ENCODE assay signal across 8 mouse cellular contexts in the genomic region with DNA sequence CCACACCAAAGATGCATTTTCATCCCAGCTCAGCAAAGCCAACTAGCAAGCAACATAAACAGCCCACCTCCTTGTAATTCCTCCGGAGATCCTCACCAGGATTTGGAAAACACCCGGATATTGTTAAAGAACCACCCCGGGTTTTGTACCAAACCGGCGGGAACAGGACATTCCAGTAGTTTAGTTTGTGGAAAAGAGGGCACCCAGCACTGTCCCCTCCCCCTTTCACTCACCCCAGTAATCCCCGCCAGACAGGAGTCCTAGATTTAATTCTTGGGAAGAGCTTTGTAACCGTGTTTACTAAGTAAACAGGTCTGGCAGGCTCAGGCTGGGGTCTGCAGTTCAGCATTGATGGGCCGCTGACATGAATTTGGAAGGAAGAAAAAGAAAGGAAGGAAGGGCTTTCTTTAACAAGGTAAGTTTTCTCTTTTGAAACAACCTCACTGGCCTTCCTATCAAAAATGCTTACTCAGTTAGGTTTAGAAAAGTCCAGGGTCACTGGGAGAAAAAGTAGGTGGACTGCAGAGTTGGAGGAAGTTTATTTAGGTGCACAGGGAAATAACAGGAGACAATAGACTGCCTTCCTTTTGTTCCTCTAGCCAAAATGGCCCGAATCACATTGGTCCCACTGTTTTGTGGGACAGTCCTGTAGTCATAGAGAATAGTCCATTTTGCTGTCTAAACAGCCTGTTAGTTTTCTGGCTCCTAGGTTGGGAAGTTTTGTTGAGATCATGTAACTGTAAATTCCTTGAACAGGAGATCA. TPM values are rescaled to one million over a fixed set of nuclear protein-coding genes. Genes with fewer than 3 reads are reported as not detected.
A peak's percentile ranks its signal among the peaks of the same experiment; 100 is the strongest.
DNase-seq lines count a peak whose midpoint lies in the region; ATAC-seq lines count a peak whose summit lies in the region.
"Had no signal": no experiment of that assay in that cellular context is flagged by ENCODE, and none has a peak within 500 bp of the region (broad histone marks: within the 10 kb centered on the region; RNA-seq: fewer than 3 reads in every experiment).

Hsf3 (minus strand) TSS at position 94 of the 763 bp plus-strand sequence.

- no peaks in the 10 kb centered on the region for H3K9me3 ChIP-seq in embryonic facial prominence, embryonic 12.5 days
- H3K9me3 ChIP-seq in limb, embryonic 10.5 days (replicated peaks): no peaks in the 10 kb centered on the region
- H3K9me3 ChIP-seq in midbrain, embryonic 13.5 days: no peaks in the 10 kb centered on the region

- no peaks in the 10 kb centered on the region for H3K27me3 ChIP-seq in embryonic facial prominence, embryonic 12.5 days
- 0 out of 2 replicates have a peak, but pooled peaks cover 7% of the 10 kb centered on the region for H3K27me3 ChIP-seq in limb, embryonic 10.5 days (ENCODE audit: low read depth, poor library complexity, severe bottlenecking)
- H3K27me3 ChIP-seq in midbrain, embryonic 13.5 days: no peaks in the 10 kb centered on the region

- H3K4me2 ChIP-seq in embryonic facial prominence, embryonic 12.5 days (replicated peaks): peak within 1 kb of the TSS; percentile 24
- H3K4me2 ChIP-seq in midbrain, embryonic 13.5 days (replicated peaks): peak within 1 kb of the TSS; percentile 38

- H3K4me1 ChIP-seq in embryonic facial prominence, embryonic 12.5 days: no peaks in the 10 kb centered on the region
- H3K4me1 ChIP-seq in limb, embryonic 10.5 days: no peaks in the 10 kb centered on the region
- no peaks in the 10 kb centered on the region for H3K4me1 ChIP-seq in midbrain, embryonic 13.5 days (replicated peaks)

- H3K9ac ChIP-seq in embryonic facial prominence, embryonic 12.5 days: peak within 1 kb of the TSS; percentile 25; the same call in 1 of the 2 replicates
- no peak within 1 kb of the TSS for H3K9ac ChIP-seq in midbrain, embryonic 13.5 days (replicated peaks)

- no peaks in the 10 kb centered on the region for H3K36me3 ChIP-seq in embryonic facial prominence, embryonic 12.5 days
- no peaks in the 10 kb centered on the region for H3K36me3 ChIP-seq in limb, embryonic 10.5 days
- no peaks in the 10 kb centered on the region for H3K36me3 ChIP-seq in midbrain, embryonic 13.5 days

- no peak within 1 kb of the TSS for H3K27ac ChIP-seq in embryonic facial prominence, embryonic 12.5 days
- peak within 1 kb of the TSS; percentile 83 for H3K27ac ChIP-seq in limb, embryonic 10.5 days
- no peak within 1 kb of the TSS for H3K27ac ChIP-seq in midbrain, embryonic 13.5 days

- DNase-seq in adrenal gland, postnatal 25 days: peak; percentile 0
- DNase-seq in heart, postnatal 4 days: peak; percentile 34
- peak; percentile 36 for DNase-seq in limb, embryonic 10.5 days (ENCODE audit: low spot score)
- DNase-seq in cerebellum, adult 11 months: no peak

- no peak for ATAC-seq in embryonic facial prominence, embryonic 12.5 days (ENCODE audit: insufficient number of reproducible peaks, insufficient read depth, low FRiP score, low TSS enrichment)
- ATAC-seq in midbrain, embryonic 13.5 days: no peak
- no peak for ATAC-seq in frontal cortex, adult (ENCODE audit: low TSS enrichment)

- 21% methylated on average over 9 of the region's 9 CpGs for WGBS in embryonic facial prominence, embryonic 12.5 days
- WGBS in limb, embryonic 10.5 days: 14% methylated on average over 9 of the region's 9 CpGs
- 20% methylated on average over 9 of the region's 9 CpGs for WGBS in midbrain, embryonic 13.5 days

- H3K4me3 ChIP-seq in embryonic facial prominence, embryonic 12.5 days: peak within 1 kb of the TSS; percentile 35
- peak within 1 kb of the TSS; percentile 49 for H3K4me3 ChIP-seq in limb, embryonic 10.5 days
- H3K4me3 ChIP-seq in midbrain, embryonic 13.5 days (replicated peaks): peak within 1 kb of the TSS; percentile 22

RNA-seq across cellular contexts. Expression of gene Hsf3, which starts in this region (rescaled TPM):
- total RNA-seq in adrenal gland, postnatal 25 days (2021): not detected in 2 replicates
- 0.10 TPM in 1 of 2 replicates, not detected in the other for polyA plus RNA-seq in embryonic facial prominence, embryonic 12.5 days (2016; fragmentation: Nextera tagmentation; extraction: Ambion mirVana)
- total RNA-seq in heart, postnatal 4 days (2021): under 1 TPM; 0.14 to 0.16 TPM
- 0.13 TPM in 1 of 2 replicates, not detected in the other for polyA plus RNA-seq in limb, embryonic 10.5 days (2016; fragmentation: Nextera tagmentation; extraction: Ambion mirVana)
- polyA plus RNA-seq in midbrain, embryonic 13.5 days (2015; fragmentation: Nextera tagmentation; extraction: Ambion mirVana): 0.11 TPM in 1 of 2 replicates, not detected in the other
- total RNA-seq: left cerebral cortex, postnatal 10 days had no signal

Comparison
In these comparisons a context has a peak if more than half of its experiments do, and no peak if none do; other contexts are left out.
1. Peak in DNase-seq in adrenal gland, postnatal 25 days; RNA of the gene not detected or under 1 TPM.
2. Peak in DNase-seq in heart, postnatal 4 days; RNA of the gene not detected or under 1 TPM.
3. Peak in DNase-seq, H3K4me3 ChIP-seq and H3K27ac ChIP-seq in limb, embryonic 10.5 days; RNA of the gene not detected or under 1 TPM.